19 mouse cellular contexts compared by ENCODE assay signal in the genomic region with DNA sequence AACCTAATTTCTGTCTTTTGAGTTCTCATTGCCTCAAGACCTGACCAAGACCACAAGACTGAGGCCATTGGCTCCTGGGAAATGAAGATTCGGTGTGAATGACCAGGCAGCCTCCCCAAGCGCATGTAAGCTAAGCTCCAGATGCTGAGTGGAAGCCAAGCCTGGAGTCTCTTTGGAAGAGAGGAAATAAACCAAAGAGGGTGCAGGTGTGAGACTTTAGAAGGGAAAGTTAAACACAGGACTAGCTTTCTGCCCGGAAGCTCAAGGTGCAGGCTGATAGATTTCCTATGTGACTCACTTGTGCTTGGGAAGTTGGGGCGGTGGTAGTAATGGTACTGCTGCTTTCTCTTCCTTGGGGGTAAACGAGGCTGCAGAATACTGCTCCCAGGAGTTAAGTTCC. TPM values are rescaled to one million over a fixed set of nuclear protein-coding genes. Genes with fewer than 3 reads are reported as not detected.
DNase-seq lines count a peak whose midpoint lies in the region; ATAC-seq and TF ChIP-seq lines count a peak whose summit lies in the region.
"Had no signal": no experiment of that assay in that cellular context is flagged by ENCODE, and none has a peak within 500 bp of the region (broad histone marks: within the 10 kb centered on the region; RNA-seq: fewer than 3 reads in every experiment).

No protein-coding gene starts in this region.

- H3K4me3 ChIP-seq in forebrain, embryonic 14.5 days (ENCODE audit: low read depth, low read length) = no peak overlapping the region
- H3K4me3 ChIP-seq in forebrain, embryonic 11.5 days (ENCODE audit: low read depth, low read length) = no peak overlapping the region
- peak overlapping the region; percentile 53; the same call in 1 of the 2 replicates for H3K4me3 ChIP-seq in hindbrain, postnatal 0 days (ENCODE audit: low read length)
- peak overlapping the region; percentile 63 for H3K4me3 ChIP-seq in midbrain, embryonic 15.5 days
- H3K4me3 ChIP-seq: myocyte had no signal

- H3K27me3 ChIP-seq in forebrain, embryonic 14.5 days (replicated peaks; ENCODE audit: control insufficient read depth, insufficient read depth, low read length) = peaks cover 82% of the 10 kb centered on the region
- H3K27me3 ChIP-seq in forebrain, embryonic 11.5 days (ENCODE audit: control insufficient read depth, insufficient read depth, low read length) = peaks cover 77% of the 10 kb centered on the region
- H3K27me3 ChIP-seq in hindbrain, postnatal 0 days (ENCODE audit: insufficient read depth, low read length) = peaks cover 69% of the 10 kb centered on the region
- peaks cover 57% of the 10 kb centered on the region for H3K27me3 ChIP-seq in midbrain, embryonic 15.5 days (replicated peaks)
- H3K27me3 ChIP-seq in splenic B cell, adult 2 months (ENCODE audit: control insufficient read depth, insufficient read depth, low read length, poor library complexity, severe bottlenecking) = peaks cover 13% of the 10 kb centered on the region

- TF ChIP-seq CTCF in hindbrain, postnatal 0 days (IDR thresholded peaks at IDR 0.05; ENCODE audit: low read depth) = no peak

- H3K9ac ChIP-seq in forebrain, embryonic 14.5 days (ENCODE audit: low read length) = no peak overlapping the region
- H3K9ac ChIP-seq in forebrain, embryonic 11.5 days (ENCODE audit: low read length) = no peak overlapping the region
- no peak overlapping the region for H3K9ac ChIP-seq in hindbrain, postnatal 0 days (replicated peaks; ENCODE audit: low read length)
- peak overlapping the region; percentile 17; the same call in 1 of the 2 replicates for H3K9ac ChIP-seq in midbrain, embryonic 15.5 days
- H3K9ac ChIP-seq: lung, embryonic 15.5 days had no signal

- no peak overlapping the region for H3K27ac ChIP-seq in forebrain, embryonic 14.5 days (ENCODE audit: low read depth, low read length)
- no peak overlapping the region for H3K27ac ChIP-seq in forebrain, embryonic 11.5 days (ENCODE audit: low read depth, low read length)
- no peak overlapping the region for H3K27ac ChIP-seq in hindbrain, postnatal 0 days
- peak overlapping the region; percentile 72; the same call in 1 of the 2 replicates for H3K27ac ChIP-seq in midbrain, embryonic 15.5 days
- H3K27ac ChIP-seq: heart, embryonic 10.5 days; lung, embryonic 15.5 days had no signal

- 3% methylated on average over 5 of the region's 5 CpGs for WGBS in forebrain, embryonic 14.5 days
- 1% methylated on average over 5 of the region's 5 CpGs for WGBS in forebrain, embryonic 11.5 days
- WGBS in hindbrain, postnatal 0 days = 16% methylated on average over 5 of the region's 5 CpGs
- 11% methylated on average over 5 of the region's 5 CpGs for WGBS in midbrain, embryonic 15.5 days

- H3K36me3 ChIP-seq in forebrain, embryonic 14.5 days (ENCODE audit: control insufficient read depth, insufficient read depth, low read length) = no peaks in the 10 kb centered on the region
- no peaks in the 10 kb centered on the region for H3K36me3 ChIP-seq in forebrain, embryonic 11.5 days (ENCODE audit: control insufficient read depth, insufficient read depth, low read length)
- H3K36me3 ChIP-seq in hindbrain, postnatal 0 days (ENCODE audit: insufficient read depth, low read length) = no peaks in the 10 kb centered on the region
- H3K36me3 ChIP-seq in midbrain, embryonic 15.5 days (replicated peaks) = no peaks in the 10 kb centered on the region
- no peaks in the 10 kb centered on the region for H3K36me3 ChIP-seq in splenic B cell, adult 2 months (ENCODE audit: control insufficient read depth, insufficient read depth, low read length, poor library complexity, severe bottlenecking)
- H3K36me3 ChIP-seq: heart, embryonic 10.5 days; lung, embryonic 15.5 days had no signal

- H3K4me2 ChIP-seq in forebrain, embryonic 14.5 days (ENCODE audit: low read length) = no peak overlapping the region
- H3K4me2 ChIP-seq in forebrain, embryonic 11.5 days (ENCODE audit: low read depth, low read length, severe bottlenecking) = no peak overlapping the region
- no peak overlapping the region for H3K4me2 ChIP-seq in hindbrain, postnatal 0 days (ENCODE audit: low read depth, low read length)
- H3K4me2 ChIP-seq in midbrain, embryonic 15.5 days = peak overlapping the region; percentile 86
- H3K4me2 ChIP-seq: liver, embryonic 11.5 days had no signal

- H3K9me3 ChIP-seq in forebrain, embryonic 14.5 days (replicated peaks; ENCODE audit: control insufficient read depth, low read length) = no peaks in the 10 kb centered on the region
- H3K9me3 ChIP-seq in forebrain, embryonic 11.5 days (ENCODE audit: control insufficient read depth, low read length) = no peaks in the 10 kb centered on the region
- no peaks in the 10 kb centered on the region for H3K9me3 ChIP-seq in hindbrain, postnatal 0 days (ENCODE audit: low read length)
- H3K9me3 ChIP-seq in midbrain, embryonic 15.5 days = no peaks in the 10 kb centered on the region
- H3K9me3 ChIP-seq: heart, embryonic 10.5 days; lung, embryonic 15.5 days had no signal

- H3K4me1 ChIP-seq in forebrain, embryonic 14.5 days (ENCODE audit: control insufficient read depth, insufficient read depth, low read length) = peaks cover 9% of the 10 kb centered on the region
- peaks cover 18% of the 10 kb centered on the region for H3K4me1 ChIP-seq in forebrain, embryonic 11.5 days (replicated peaks; ENCODE audit: control insufficient read depth, insufficient read depth, low read length)
- H3K4me1 ChIP-seq in hindbrain, postnatal 0 days (ENCODE audit: insufficient read depth, low read length) = peaks cover 8% of the 10 kb centered on the region
- H3K4me1 ChIP-seq in midbrain, embryonic 15.5 days = peaks cover 32% of the 10 kb centered on the region

- DNase-seq in forebrain, embryonic 14.5 days (ENCODE audit: low spot score) = peak; percentile 5
- DNase-seq in forebrain, embryonic 11.5 days (ENCODE audit: low spot score) = no peak
- no peak for DNase-seq in hindbrain, postnatal 0 days (ENCODE audit: low spot score)
- DNase-seq in splenic B cell, adult 2 months (ENCODE audit: low read depth, low spot score) = peak; percentile 7
- DNase-seq in kidney, adult 11 months = no peak
- DNase-seq: cerebellum, adult 18-20 months; gastrocnemius, postnatal 14 days; kidney, postnatal 14 days had no signal

- ATAC-seq in forebrain, embryonic 14.5 days = no peak
- ATAC-seq in forebrain, embryonic 11.5 days (replicated peaks; ENCODE audit: low FRiP score) = no peak
- no peak for ATAC-seq in hindbrain, postnatal 0 days
- ATAC-seq in midbrain, embryonic 15.5 days (replicated peaks) = no peak
- no peak for ATAC-seq in granulocyte monocyte progenitor cell, adult 5-6 weeks (replicated peaks; ENCODE audit: poor library complexity, severe bottlenecking)
- ATAC-seq: intestine, postnatal 0 days; Patski had no signal

RNA-seq across cellular contexts. Expression of gene Pou4f1, which starts 3.0 kb away (rescaled TPM):
- polyA plus RNA-seq in forebrain, embryonic 14.5 days (2014; fragmentation: Nextera tagmentation; extraction: Ambion mirVana) = 1.4 and 3.0 TPM in 2 replicates
- polyA plus RNA-seq in forebrain, embryonic 11.5 days (2014; fragmentation: Nextera tagmentation; extraction: Ambion mirVana) = 2.1 and 3.8 TPM in 2 replicates
- 7.7 and 8.0 TPM in 2 replicates for total RNA-seq in hindbrain, postnatal 0 days (2014; rRNA removed)
- polyA plus RNA-seq in hindbrain, postnatal 0 days (2015; fragmentation: Nextera tagmentation; extraction: Ambion mirVana) = 19.0 and 21.8 TPM in 2 replicates
- 66.1 and 70.7 TPM in 2 replicates for polyA plus RNA-seq in midbrain, embryonic 15.5 days (2015; fragmentation: Nextera tagmentation; extraction: Ambion mirVana)
- total RNA-seq in granulocyte monocyte progenitor cell, adult 5-6 weeks (2014; fragmentation: Nextera tagmentation) = 0.64 and 1.4 TPM in 2 replicates
- total RNA-seq in granulocyte monocyte progenitor cell, adult 5-6 weeks (2017) = 0.52 TPM in 1 of 2 replicates, not detected in the other
- total RNA-seq: common myeloid progenitor, adult 5-6 weeks; heart, postnatal 25 days; layer of hippocampus, postnatal 10 days had no signal

RNA-seq across cellular contexts. Expression of gene Rnf219, which starts 57.6 kb away (rescaled TPM):
- 26.6 and 30.8 TPM in 2 replicates for polyA plus RNA-seq in forebrain, embryonic 14.5 days (2014; fragmentation: Nextera tagmentation; extraction: Ambion mirVana)
- 40.3 and 41.9 TPM in 2 replicates for polyA plus RNA-seq in forebrain, embryonic 11.5 days (2014; fragmentation: Nextera tagmentation; extraction: Ambion mirVana)
- 6.9 and 11.0 TPM in 2 replicates for total RNA-seq in hindbrain, postnatal 0 days (2014; rRNA removed)
- 21.4 and 27.7 TPM in 2 replicates for polyA plus RNA-seq in hindbrain, postnatal 0 days (2015; fragmentation: Nextera tagmentation; extraction: Ambion mirVana)
- polyA plus RNA-seq in midbrain, embryonic 15.5 days (2015; fragmentation: Nextera tagmentation; extraction: Ambion mirVana) = 31.9 and 34.6 TPM in 2 replicates
- total RNA-seq in granulocyte monocyte progenitor cell, adult 5-6 weeks (2014; fragmentation: Nextera tagmentation) = 18.5 and 21.2 TPM in 2 replicates
- total RNA-seq in granulocyte monocyte progenitor cell, adult 5-6 weeks (2017) = 31.6 and 40.7 TPM in 2 replicates

Comparison
In these comparisons a context has a peak if more than half of its experiments do, and no peak if none do; other contexts are left out.
1. DNase-seq: peak in forebrain, embryonic 14.5 days (single experiment) and splenic B cell, adult 2 months (single experiment); none in forebrain, embryonic 11.5 days (single experiment), hindbrain, postnatal 0 days (single experiment) and kidney, adult 11 months (single experiment).
2. H3K4me3 ChIP-seq: peak in hindbrain, postnatal 0 days (single experiment) and midbrain, embryonic 15.5 days (single experiment); none in forebrain, embryonic 14.5 days (single experiment) and forebrain, embryonic 11.5 days (single experiment).